Mouse (Mus musculus): Measurements from ENCODE around the gene Meis2.

DNA sequence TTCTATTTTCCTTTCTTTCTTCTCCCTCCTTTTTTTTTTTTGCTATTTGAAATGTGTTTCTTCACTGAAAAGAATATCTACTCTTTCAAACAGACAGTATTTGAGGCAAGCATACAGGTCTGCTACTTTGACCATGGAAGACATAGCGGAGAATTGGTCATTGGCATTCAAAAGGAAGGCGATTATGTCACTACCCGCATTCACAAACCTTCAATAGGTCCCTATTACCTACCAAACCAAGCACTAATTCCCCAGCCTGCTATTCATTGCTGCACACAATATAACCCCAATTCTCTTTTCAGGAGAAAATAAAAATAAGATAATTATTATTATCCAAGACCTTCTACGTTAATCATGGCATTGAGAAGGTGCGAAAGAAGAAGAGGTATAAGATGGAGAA is 30.3 kb downstream of the Meis2 start:
- TF ChIP-seq CTCF (IDR thresholded peaks at IDR 0.05; ENCODE audit: low read depth), result no peak
- TF ChIP-seq EP300 (IDR thresholded peaks at IDR 0.05; ENCODE audit: low read depth), result no peak

All from liver, embryonic 14.5 days (tissue).